Mouse (Mus musculus) cerebellum, adult 2 months (tissue): ENCODE measurements around the gene Arl4a.

Source experiments
- CTCF ChIP-seq: fragments of 200-500 bp; IDR thresholded peaks from 2 replicates; pipeline ENCODE4 v1.5.1; 2011; ENCODE audit warnings: low read depth, mild to moderate bottlenecking, control low read depth, low read length, moderate library complexity, borderline replicate concordance; ENCODE audit not compliant: insufficient read depth
- POLR2A ChIP-seq: fragments of 200-500 bp; IDR thresholded peaks from 2 replicates; pipeline ENCODE4 v1.6.1; 2011; ENCODE audit warnings: low read length, control low read depth, borderline replicate concordance; ENCODE audit not compliant: insufficient read depth

DNA sequence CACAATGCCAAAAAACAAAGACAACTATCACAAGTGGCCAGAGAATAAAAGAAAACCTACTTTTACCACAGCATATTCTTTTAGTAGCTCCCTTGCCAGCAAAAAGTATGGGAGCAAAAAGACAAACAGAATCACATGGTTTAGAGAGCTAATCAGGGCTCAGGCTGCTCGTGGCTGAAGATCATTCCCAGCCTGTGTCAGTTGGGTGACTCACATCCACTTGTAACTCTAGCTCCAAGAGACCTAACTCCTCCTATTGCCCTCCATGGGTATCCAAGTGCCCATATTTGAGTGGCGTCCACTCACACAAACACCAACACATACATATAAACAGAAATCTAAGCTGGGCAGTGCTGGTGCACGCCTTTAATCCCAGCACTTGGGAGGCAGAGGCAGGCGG is 8.6 kb downstream of the Arl4a start:
- no peak for TF ChIP-seq CTCF
- no peak for TF ChIP-seq POLR2A
